Mouse (Mus musculus): ENCODE data around the gene Magi2.
"Not testable (repeated sequence)": the region's sequence is repeated elsewhere in the genome, so short reads cannot be mapped to it uniquely, and the experiment has no call there.

Magi2 gene

GRCm38 (mm10) chr5:20256933-20257332, 1030.1 kb downstream of the Magi2 start:
- DNase-seq = no peak

- no peak for DNase-seq
Observed at GRCm38 (mm10) chr5:20257419-20257818, 1030.6 kb downstream of the Magi2 start.

GRCm38 (mm10) chr5:20259719-20260118, 1032.9 kb downstream of the Magi2 start:
- DNase-seq = no peak

- not testable (repeated sequence) for DNase-seq
Observed at GRCm38 (mm10) chr5:20272680-20273079, 1045.8 kb downstream of the Magi2 start.

GRCm38 (mm10) chr5:20275632-20276031, 1048.8 kb downstream of the Magi2 start:
- peak; percentile 76 for DNase-seq

GRCm38 (mm10) chr5:20285080-20285840, 1058.4 kb downstream of the Magi2 start:
- no peak for DNase-seq

- DNase-seq = no peak
Observed at GRCm38 (mm10) chr5:20294521-20294920, 1067.7 kb downstream of the Magi2 start.

- no peak for DNase-seq
Observed at GRCm38 (mm10) chr5:20299816-20300215, 1073.0 kb downstream of the Magi2 start.

GRCm38 (mm10) chr5:20303056-20303965, 1076.5 kb downstream of the Magi2 start:
- peak; percentile 30 for DNase-seq

GRCm38 (mm10) chr5:20320970-20321369, 1094.1 kb downstream of the Magi2 start:
- no peak for DNase-seq

GRCm38 (mm10) chr5:20325290-20325689, 1098.5 kb downstream of the Magi2 start:
- no peak for DNase-seq

GRCm38 (mm10) chr5:20328901-20329300, 1102.1 kb downstream of the Magi2 start:
- DNase-seq = peak; percentile 28

GRCm38 (mm10) chr5:20330025-20330424, 1103.2 kb downstream of the Magi2 start:
- peak; percentile 77 for DNase-seq

GRCm38 (mm10) chr5:20332574-20332973, 1105.7 kb downstream of the Magi2 start:
- no peak for DNase-seq

- no peak for DNase-seq
Observed at GRCm38 (mm10) chr5:20334549-20334948, 1107.7 kb downstream of the Magi2 start.

- no peak for DNase-seq
Observed at GRCm38 (mm10) chr5:20352941-20353340, 1126.1 kb downstream of the Magi2 start.

GRCm38 (mm10) chr5:20358437-20358836, 1131.6 kb downstream of the Magi2 start:
- peak; percentile 90 for DNase-seq

GRCm38 (mm10) chr5:20359021-20359420, 1132.2 kb downstream of the Magi2 start:
- no peak for DNase-seq

- DNase-seq = no peak
Observed at GRCm38 (mm10) chr5:20362154-20362553, 1135.3 kb downstream of the Magi2 start.

GRCm38 (mm10) chr5:20363216-20363615, 1136.4 kb downstream of the Magi2 start:
- DNase-seq = no peak

GRCm38 (mm10) chr5:20373586-20373985, 1146.8 kb downstream of the Magi2 start:
- DNase-seq = no peak

GRCm38 (mm10) chr5:20378071-20378800, 1151.4 kb downstream of the Magi2 start:
- no peak for DNase-seq

- DNase-seq = no peak
Observed at GRCm38 (mm10) chr5:20404533-20404932, 1177.7 kb downstream of the Magi2 start.
